Mouse (Mus musculus) myocyte (in vitro differentiated cells): ENCODE data around the gene Ikzf1. TPM values are rescaled to one million over a fixed set of nuclear protein-coding genes. Genes with fewer than 3 reads are reported as not detected.
A peak's percentile ranks its signal among the peaks of the same experiment; 100 is the strongest.

Source experiments
- H3K27me3 ChIP-seq: one replicate; pipeline ENCODE4 v1.6.1; 2011; ENCODE audit not compliant: control insufficient read depth, insufficient read depth, insufficient read length
- H3K36me3 ChIP-seq: one replicate; pipeline ENCODE4 v1.6.1; 2011; ENCODE audit not compliant: control insufficient read depth, insufficient read depth
- H3K4me2 ChIP-seq: one replicate; pipeline ENCODE4 v1.6.1; 2011; ENCODE audit warnings: low read depth, control low read depth
- H3K4me3 ChIP-seq: one replicate; pipeline ENCODE4 v1.5.1; 2011; ENCODE audit warnings: mild to moderate bottlenecking, control low read depth, moderate library complexity
- H3K79me2 ChIP-seq: one replicate; pipeline ENCODE4 v1.6.1; 2011; ENCODE audit not compliant: control insufficient read depth, insufficient read depth
- H3ac ChIP-seq: one replicate; pipeline ENCODE4 v1.6.1; 2011; ENCODE audit not compliant: control insufficient read depth, insufficient read length
- CEBPB ChIP-seq: IDR thresholded peaks from 2 replicates; pipeline ENCODE4 v1.6.1; 2011; ENCODE audit warnings: mild to moderate bottlenecking, moderate library complexity; ENCODE audit not compliant: poor library complexity, insufficient read depth, severe bottlenecking
- E2F4 ChIP-seq: IDR thresholded peaks from one replicate; pipeline ENCODE4 v1.6.1; 2011; ENCODE audit warnings: mild to moderate bottlenecking, control low read depth, moderate library complexity; ENCODE audit not compliant: insufficient read depth
- MAX ChIP-seq: IDR thresholded peaks from one replicate; pipeline ENCODE4 v1.6.1; 2011; ENCODE audit warnings: low read depth, mild to moderate bottlenecking, control low read depth
- MYOD1 ChIP-seq, 3 experiments: IDR thresholded peaks; one replicate each; pipeline ENCODE4 v1.6.1; 2011; ENCODE audit warnings: control low read depth in 2 of 3, low read depth in 2 of 3, mild to moderate bottlenecking in 2 of 3, moderate library complexity in 1 of 3; ENCODE audit not compliant: insufficient read length in 2 of 3, control insufficient read depth in 1 of 3
- MYOG ChIP-seq, 3 experiments: IDR thresholded peaks; one replicate each; pipeline ENCODE4 v1.6.1; 2011; ENCODE audit warnings: control low read depth in 2 of 3, low read depth in 2 of 3, mild to moderate bottlenecking in 2 of 3; ENCODE audit not compliant: insufficient read length in 2 of 3, control insufficient read depth in 1 of 3, insufficient read depth in 1 of 3
- POLR2A ChIP-seq: IDR thresholded peaks from one replicate; pipeline ENCODE4 v1.6.1; 2011; ENCODE audit warnings: low read depth, mild to moderate bottlenecking, control low read depth, moderate library complexity; ENCODE audit not compliant: insufficient read length
- POLR2AphosphoS2 ChIP-seq: IDR thresholded peaks from one replicate; pipeline ENCODE4 v1.6.1; 2011; ENCODE audit warnings: low read depth, control low read depth; ENCODE audit not compliant: insufficient read length
- REST ChIP-seq: IDR thresholded peaks from one replicate; pipeline ENCODE4 v1.6.1; 2011; ENCODE audit warnings: mild to moderate bottlenecking, control low read depth, moderate library complexity; ENCODE audit not compliant: insufficient read depth, insufficient read length
- SRF ChIP-seq: IDR thresholded peaks from one replicate; pipeline ENCODE4 v1.6.1; 2011; ENCODE audit warnings: low read depth; ENCODE audit not compliant: control insufficient read depth, insufficient read length
- TCF12 ChIP-seq: IDR thresholded peaks from one replicate; pipeline ENCODE4 v1.6.1; 2011; ENCODE audit warnings: mild to moderate bottlenecking, control low read depth; ENCODE audit not compliant: poor library complexity, insufficient read depth, severe bottlenecking
- TCF3 ChIP-seq: IDR thresholded peaks from one replicate; pipeline ENCODE4 v1.6.1; 2011; ENCODE audit warnings: low read depth, control low read depth; ENCODE audit not compliant: insufficient read length
- USF1 ChIP-seq: IDR thresholded peaks from one replicate; pipeline ENCODE4 v1.6.1; 2011; ENCODE audit warnings: low read depth, mild to moderate bottlenecking, control low read depth, moderate library complexity
- polyA plus RNA-seq: library from polyadenylated mRNA; unstranded; fragments of >200 nt; fragmentation: generic; extraction: Trizol; gene quantifications from one replicate; pipeline ENCODE4 v1.2.1, GENCODE M21; 2012; ENCODE audit warnings: missing spikeins

Gene Ikzf1
- polyA plus RNA-seq, 1 experiment = 0.19 TPM

- Histone ChIP-seq H3ac (no peak overlapping the region), H3K4me2 (no peak overlapping the region), H3K79me2 (no peaks in the 10 kb centered on the region), H3K27me3 (peaks cover 16% of the 10 kb centered on the region), H3K4me3 (no peak overlapping the region), H3K36me3 (no peaks in the 10 kb centered on the region)
- TF ChIP-seq POLR2AphosphoS2 (no peak), USF1 (no peak), TCF12 (no peak), POLR2A (no peak), TCF3 (no peak), REST (no peak), CEBPB (no peak), MYOD1 (IDR thresholded peaks at IDR 0.05; ENCODE audit: control insufficient read depth in 1 of 3, insufficient read length in 2 of 3, low read depth in 2 of 3) (no peak), E2F4 (no peak), MYOG (IDR thresholded peaks at IDR 0.05; ENCODE audit: control insufficient read depth in 1 of 3, insufficient read depth in 1 of 3, insufficient read length in 2 of 3, low read depth in 2 of 3) (no peak), MAX (no peak), SRF (no peak)
Observed at GRCm38 (mm10) chr11:11781728-11782127, 96.9 kb downstream of the Ikzf1 start.

GRCm38 (mm10) chr11:11785457-11785856 lies 100.7 kb downstream of the Ikzf1 start:
- no peaks in the 10 kb centered on the region for H3K36me3 ChIP-seq
- no peak overlapping the region for H3ac ChIP-seq
- H3K4me2 ChIP-seq = no peak overlapping the region
- TF ChIP-seq TCF3 (no peak), USF1 (no peak), SRF (no peak), MYOD1 (IDR thresholded peaks at IDR 0.05; ENCODE audit: control insufficient read depth in 1 of 3, insufficient read length in 2 of 3, low read depth in 2 of 3) (no peak), TCF12 (no peak), MYOG (IDR thresholded peaks at IDR 0.05; ENCODE audit: control insufficient read depth in 1 of 3, insufficient read depth in 1 of 3, insufficient read length in 2 of 3, low read depth in 2 of 3) (no peak), CEBPB (no peak), MAX (no peak), POLR2A (no peak), POLR2AphosphoS2 (no peak), E2F4 (no peak), REST (no peak)
- no peaks in the 10 kb centered on the region for H3K79me2 ChIP-seq
- H3K27me3 ChIP-seq = peaks cover 4% of the 10 kb centered on the region
- H3K4me3 ChIP-seq = no peak overlapping the region

GRCm38 (mm10) chr11:11788521-11788974 lies 103.7 kb downstream of the Ikzf1 start:
- no peaks in the 10 kb centered on the region for H3K36me3 ChIP-seq
- TF ChIP-seq MAX (no peak), POLR2AphosphoS2 (no peak), POLR2A (no peak), MYOG (IDR thresholded peaks at IDR 0.05; ENCODE audit: control insufficient read depth in 1 of 3, insufficient read depth in 1 of 3, insufficient read length in 2 of 3, low read depth in 2 of 3) (no peak), CEBPB (no peak), E2F4 (no peak), TCF12 (no peak), TCF3 (no peak), USF1 (no peak), MYOD1 (IDR thresholded peaks at IDR 0.05; ENCODE audit: control insufficient read depth in 1 of 3, insufficient read length in 2 of 3, low read depth in 2 of 3) (no peak), SRF (no peak), REST (no peak)

GRCm38 (mm10) chr11:11794626-11795025 lies 109.8 kb downstream of the Ikzf1 start:
- no peak overlapping the region for H3K4me2 ChIP-seq

More at GRCm38 (mm10) chr11:11788521-11788974, 103.7 kb downstream of the Ikzf1 start:
- Histone ChIP-seq H3K79me2 (no peaks in the 10 kb centered on the region), H3K4me3 (no peak overlapping the region), H3ac (no peak overlapping the region), H3K27me3 (no peaks in the 10 kb centered on the region), H3K4me2 (peak overlapping the region; percentile 87)

More at GRCm38 (mm10) chr11:11794626-11795025, 109.8 kb downstream of the Ikzf1 start:
- peaks cover 17% of the 10 kb centered on the region for H3K36me3 ChIP-seq
- H3K79me2 ChIP-seq = no peaks in the 10 kb centered on the region
- H3K27me3 ChIP-seq = no peaks in the 10 kb centered on the region
- H3ac ChIP-seq = no peak overlapping the region
- H3K4me3 ChIP-seq = no peak overlapping the region
- TF ChIP-seq CEBPB = no peak
- TF ChIP-seq MAX = no peak
- TF ChIP-seq TCF12 = no peak
- TF ChIP-seq MYOD1 (IDR thresholded peaks at IDR 0.05; ENCODE audit: control insufficient read depth in 1 of 3, insufficient read length in 2 of 3, low read depth in 2 of 3) = no peak
- no peak for TF ChIP-seq POLR2AphosphoS2
- no peak for TF ChIP-seq MYOG (IDR thresholded peaks at IDR 0.05; ENCODE audit: control insufficient read depth in 1 of 3, insufficient read depth in 1 of 3, insufficient read length in 2 of 3, low read depth in 2 of 3)
- no peak for TF ChIP-seq TCF3
- no peak for TF ChIP-seq USF1
- no peak for TF ChIP-seq E2F4
- TF ChIP-seq REST = no peak
- TF ChIP-seq POLR2A = no peak
- TF ChIP-seq SRF = no peak
